Mouse (Mus musculus) G1E (cell line): ENCODE measurements around the gene Vps37b. TPM values are rescaled to one million over a fixed set of nuclear protein-coding genes. Genes with fewer than 3 reads are reported as not detected.

Experiments
- ATAC-seq: 2 replicates; pipeline ENCODE4 v1.8.0; 2016; ENCODE audit warnings: mild to moderate bottlenecking; ENCODE audit not compliant: insufficient number of reproducible peaks, poor library complexity, low FRiP score, severe bottlenecking; ENCODE audit errors: extremely low read depth
- DNase-seq: peaks from one replicate; pipeline ENCODE4 v3.0.0; 2012; ENCODE audit warnings: low spot score
- H3K27me3 ChIP-seq: 2 replicates; pipeline ENCODE4 v1.6.1; 2012; ENCODE audit warnings: mild to moderate bottlenecking, low read length, inconsistent platforms; ENCODE audit not compliant: insufficient read depth
- H3K36me3 ChIP-seq: replicated peaks from 2 replicates; pipeline ENCODE3; 2012; ENCODE audit warnings: mild to moderate bottlenecking, inconsistent platforms
- H3K4me1 ChIP-seq: 2 replicates; pipeline ENCODE4 v1.6.1; 2012; ENCODE audit warnings: low read depth, low read length, inconsistent platforms, mixed read lengths; ENCODE audit not compliant: insufficient read depth
- H3K4me3 ChIP-seq: 2 replicates; pipeline ENCODE4 v1.5.1; 2012; ENCODE audit warnings: low read depth, mild to moderate bottlenecking, inconsistent platforms, low read length, moderate library complexity, mixed read lengths
- H3K9me3 ChIP-seq: replicated peaks from 2 replicates; pipeline ENCODE4 v1.6.1; 2012; ENCODE audit warnings: inconsistent platforms
- CTCF ChIP-seq: IDR thresholded peaks from 2 replicates; pipeline ENCODE4 v1.5.1; 2012; ENCODE audit warnings: low read depth, low read length, inconsistent platforms, mixed read lengths
- GATA1 ChIP-seq: IDR thresholded peaks from 2 replicates; pipeline ENCODE4 v1.6.1; 2012; ENCODE audit warnings: borderline replicate concordance, low read length, inconsistent platforms, mixed read lengths
- GATA2 ChIP-seq: IDR thresholded peaks from 2 replicates; pipeline ENCODE4 v1.6.1; 2012; ENCODE audit warnings: low read depth, low read length, inconsistent platforms, borderline replicate concordance
- POLR2AphosphoS5 ChIP-seq: IDR thresholded peaks from 2 replicates; pipeline ENCODE4 v1.6.1; 2012; ENCODE audit warnings: low read depth, low read length, inconsistent platforms; ENCODE audit not compliant: insufficient replicate concordance
- TAL1 ChIP-seq: conservative IDR thresholded peaks from 2 replicates; pipeline ENCODE4 v1.6.1; 2012; ENCODE audit warnings: low read depth, low read length, inconsistent platforms, mixed read lengths
- polyA plus RNA-seq: library from polyadenylated mRNA; stranded (reverse); fragments of >175 nt; gene quantifications from 2 replicates; pipeline ENCODE4 v1.2.3, GENCODE M21; 2012
- total RNA-seq, 2 experiments: library from RNA; stranded (forward) in 1 of 2; stranded (reverse) in 1 of 2; fragments of 200-1000 nt in 1 of 2; fragments of >200 nt in 1 of 2; fragmentation: Nextera tagmentation in 1 of 2; gene quantifications; 2 replicates each; pipeline ENCODE4 v1.2.3; 2014 to 2017

The Vps37b gene
- total and polyA plus RNA-seq, 3 experiments, result 26.2 to 135 (median 64.1) TPM

DNA sequence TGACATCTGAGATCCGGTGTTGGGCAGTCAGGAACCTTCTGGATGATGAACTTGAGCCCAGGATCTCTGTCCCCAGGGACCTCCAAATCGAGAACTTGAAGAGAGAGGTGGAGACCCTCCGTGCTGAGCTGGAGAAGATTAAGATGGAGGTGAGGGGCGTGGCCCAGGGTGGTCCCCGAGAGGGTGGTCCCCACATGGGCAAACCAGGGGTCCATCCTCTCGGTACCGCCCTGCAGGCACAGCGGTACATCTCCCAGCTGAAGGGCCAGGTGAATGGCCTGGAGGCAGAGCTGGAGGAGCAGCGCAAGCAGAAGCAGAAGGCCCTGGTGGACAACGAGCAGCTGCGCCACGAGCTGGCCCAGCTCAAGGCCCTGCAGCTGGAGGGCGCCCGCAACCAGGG lies 35.4 kb downstream of the Vps37b start:
- H3K36me3 ChIP-seq, result peaks cover 84% of the 10 kb centered on the region
- no peak for ATAC-seq

DNA sequence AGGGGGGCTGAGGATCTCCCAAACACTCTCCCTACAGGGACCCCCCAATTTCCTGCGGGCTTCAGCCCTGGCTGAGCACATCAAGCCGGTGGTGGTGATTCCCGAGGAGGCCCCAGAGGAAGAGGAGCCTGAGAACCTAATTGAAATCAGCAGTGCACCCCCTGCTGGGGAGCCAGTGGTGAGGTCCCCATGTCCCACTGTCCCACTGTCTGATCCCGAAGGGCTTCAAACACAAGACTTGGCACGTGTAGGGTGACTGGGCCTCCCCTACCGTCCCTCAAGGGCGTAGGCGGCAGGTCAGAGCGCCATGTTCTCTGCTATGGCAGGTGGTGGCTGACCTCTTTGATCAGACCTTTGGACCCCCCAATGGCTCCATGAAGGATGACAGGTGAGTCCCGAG lies 35.9 kb downstream of the Vps37b start:
- Histone ChIP-seq H3K4me1 (peaks cover 20% of the 10 kb centered on the region), H3K4me3 (no peak overlapping the region), H3K36me3 (peaks cover 84% of the 10 kb centered on the region), H3K27me3 (no peaks in the 10 kb centered on the region), H3K9me3 (no peaks in the 10 kb centered on the region)
- peak; percentile 52 for DNase-seq
- peak; percentile 77 for TF ChIP-seq CTCF
- TF ChIP-seq POLR2AphosphoS5, result no peak
- ATAC-seq, result no peak

More for the DNA sequence above, 35.4 kb downstream of the Vps37b start:
- Histone ChIP-seq H3K27me3 (no peaks in the 10 kb centered on the region), H3K9me3 (no peaks in the 10 kb centered on the region), H3K4me1 (peaks cover 21% of the 10 kb centered on the region), H3K4me3 (no peak overlapping the region)
- TF ChIP-seq GATA1 (no peak), CTCF (no peak)
- DNase-seq, result no peak

DNA sequence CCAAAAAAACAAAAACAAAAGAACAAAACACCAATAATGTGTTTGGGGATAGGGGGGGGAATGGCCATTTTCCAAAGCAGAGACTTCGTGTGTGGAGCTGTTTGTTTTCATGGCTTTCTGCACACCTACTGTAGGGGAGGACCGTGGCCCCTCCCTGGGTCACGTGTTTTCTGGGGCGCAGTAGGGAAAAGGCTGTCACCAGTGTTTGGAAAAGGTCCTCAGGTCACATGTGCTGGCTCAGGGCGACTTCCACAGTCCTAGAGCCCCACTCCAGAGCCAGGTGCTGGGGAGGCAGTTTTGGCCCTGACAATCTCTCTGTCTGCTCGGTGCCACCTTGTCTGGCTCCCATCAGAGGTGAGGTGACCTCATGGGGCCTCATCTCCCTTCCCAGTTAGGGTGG lies 36.7 kb downstream of the Vps37b start:
- ATAC-seq, result no peak
- no peaks in the 10 kb centered on the region for H3K9me3 ChIP-seq
- H3K27me3 ChIP-seq, result no peaks in the 10 kb centered on the region
- H3K4me1 ChIP-seq, result peaks cover 16% of the 10 kb centered on the region
- H3K36me3 ChIP-seq, result peaks cover 84% of the 10 kb centered on the region
- DNase-seq, result no peak
- H3K4me3 ChIP-seq, result no peak overlapping the region
- TF ChIP-seq GATA1 (no peak), TAL1 (no peak), GATA2 (no peak), POLR2AphosphoS5 (no peak), CTCF (no peak)

- DNase-seq (no peak), ATAC-seq (no peak)
- Histone ChIP-seq H3K9me3 (no peaks in the 10 kb centered on the region), H3K4me1 (peaks cover 16% of the 10 kb centered on the region), H3K36me3 (peaks cover 84% of the 10 kb centered on the region), H3K27me3 (no peaks in the 10 kb centered on the region; the same call in 1 of the 2 replicates), H3K4me3 (no peak overlapping the region)
- TF ChIP-seq TAL1 (no peak), GATA2 (no peak), POLR2AphosphoS5 (no peak), GATA1 (no peak), CTCF (no peak)
These were observed 37.6 kb downstream of the Vps37b start for GRCm38 (mm10) chr5:123994468-123994867.

GRCm38 (mm10) chr5:123993263-123994036 lies 38.6 kb downstream of the Vps37b start:
- TF ChIP-seq GATA2 (no peak), TAL1 (no peak), POLR2AphosphoS5 (no peak), CTCF (no peak), GATA1 (no peak)
- ATAC-seq (no peak), DNase-seq (no peak)
- peaks cover 83% of the 10 kb centered on the region for H3K36me3 ChIP-seq
- H3K4me3 ChIP-seq, result no peak overlapping the region
- no peaks in the 10 kb centered on the region; the same call in 1 of the 2 replicates for H3K27me3 ChIP-seq
- H3K9me3 ChIP-seq, result no peaks in the 10 kb centered on the region
- peaks cover 14% of the 10 kb centered on the region for H3K4me1 ChIP-seq

DNA sequence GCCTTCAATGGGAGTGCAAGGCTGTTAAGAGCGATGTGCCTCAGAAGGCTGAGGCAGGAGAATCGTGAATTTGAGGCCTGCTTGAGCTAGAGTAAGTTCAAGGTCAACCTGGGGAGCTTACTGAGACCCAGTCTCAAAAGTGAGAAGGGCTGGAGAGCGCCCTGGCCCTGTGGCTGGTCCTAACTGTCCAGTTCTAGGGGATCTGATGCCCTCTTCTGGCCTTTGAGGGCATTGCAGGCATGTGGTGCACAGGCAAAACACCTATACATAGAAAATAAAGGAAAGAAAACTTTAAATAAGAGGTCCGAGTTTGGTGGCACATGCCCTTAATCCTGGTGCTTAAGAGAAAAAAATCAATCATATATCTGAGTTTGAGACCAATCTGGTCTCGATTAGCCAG lies 39.3 kb downstream of the Vps37b start:
- peaks cover 81% of the 10 kb centered on the region for H3K36me3 ChIP-seq
- ATAC-seq, result no peak
- peaks cover 13% of the 10 kb centered on the region for H3K4me1 ChIP-seq
- TF ChIP-seq GATA1 (no peak), CTCF (peak; percentile 85)
- no peaks in the 10 kb centered on the region for H3K9me3 ChIP-seq
- no peaks in the 10 kb centered on the region; the same call in 1 of the 2 replicates for H3K27me3 ChIP-seq
- no peak overlapping the region for H3K4me3 ChIP-seq
- no peak for DNase-seq

GRCm38 (mm10) chr5:123992193-123992637 lies 39.9 kb downstream of the Vps37b start:
- Histone ChIP-seq H3K4me1 (peaks cover 8% of the 10 kb centered on the region), H3K9me3 (no peaks in the 10 kb centered on the region), H3K27me3 (no peaks in the 10 kb centered on the region; the same call in 1 of the 2 replicates), H3K36me3 (peaks cover 76% of the 10 kb centered on the region), H3K4me3 (no peak overlapping the region)
- no peak for ATAC-seq
- TF ChIP-seq CTCF (no peak), TAL1 (no peak), GATA1 (no peak), GATA2 (no peak), POLR2AphosphoS5 (no peak)
- DNase-seq, result no peak
